Mouse (Mus musculus): ENCODE results near the gene Rin2. TPM values are rescaled to one million over a fixed set of nuclear protein-coding genes. Genes with fewer than 3 reads are reported as not detected.
A peak's percentile ranks its signal among the peaks of the same experiment; 100 is the strongest.

Rin2 gene
- polyA plus RNA-seq, 1 experiment from 2014 or later, result 2.0 TPM

GRCm38 (mm10) chr2:145668135-145668534 is 6.9 kb upstream of the Rin2 start:
- Histone ChIP-seq H3K9me3 (replicated peaks) (no peaks in the 10 kb centered on the region), H3K9ac (no peak overlapping the region), H3K4me1 (replicated peaks) (no peaks in the 10 kb centered on the region), H3K36me3 (replicated peaks) (no peaks in the 10 kb centered on the region), H3K27ac (replicated peaks) (no peak overlapping the region), H3K4me2 (no peak overlapping the region), H3K4me3 (replicated peaks) (no peak overlapping the region), H3K27me3 (no peaks in the 10 kb centered on the region)
- ATAC-seq (ENCODE audit: insufficient read depth), result no peak
- 53% methylated on average over 4 of the region's 4 CpGs for WGBS (ENCODE audit: insufficient replicate concordance)

GRCm38 (mm10) chr2:145670131-145670530 is 4.9 kb upstream of the Rin2 start:
- Histone ChIP-seq H3K4me1 (replicated peaks) (peaks cover 7% of the 10 kb centered on the region; the same call in 1 of the 2 replicates), H3K4me3 (replicated peaks) (no peak overlapping the region), H3K4me2 (no peak overlapping the region), H3K36me3 (replicated peaks) (no peaks in the 10 kb centered on the region), H3K9me3 (replicated peaks) (no peaks in the 10 kb centered on the region), H3K27ac (replicated peaks) (no peak overlapping the region), H3K9ac (no peak overlapping the region), H3K27me3 (peaks cover 8% of the 10 kb centered on the region)
- WGBS (ENCODE audit: insufficient replicate concordance), result 57% methylated on average over 4 of the region's 4 CpGs
- ATAC-seq (ENCODE audit: insufficient read depth), result no peak

- Histone ChIP-seq H3K4me3 (replicated peaks) (peak overlapping the region; percentile 59), H3K27ac (replicated peaks) (0 out of 2 replicates have a peak overlapping the region, but pooled peaks have one; percentile 2), H3K4me1 (replicated peaks) (peaks cover 16% of the 10 kb centered on the region), H3K9me3 (replicated peaks) (no peaks in the 10 kb centered on the region), H3K4me2 (peak overlapping the region; percentile 75), H3K9ac (no peak overlapping the region), H3K36me3 (replicated peaks) (no peaks in the 10 kb centered on the region), H3K27me3 (peaks cover 17% of the 10 kb centered on the region)
- no peak for ATAC-seq (ENCODE audit: insufficient read depth)
- 5% methylated on average over 23 of the region's 23 CpGs for WGBS (ENCODE audit: insufficient replicate concordance)
These were observed 396 bp upstream of the Rin2 start for GRCm38 (mm10) chr2:145674496-145675141.

- Histone ChIP-seq H3K27ac (replicated peaks) (no peak overlapping the region), H3K9ac (no peak overlapping the region), H3K36me3 (replicated peaks) (no peaks in the 10 kb centered on the region), H3K4me3 (replicated peaks) (peak overlapping the region; percentile 59), H3K9me3 (replicated peaks) (no peaks in the 10 kb centered on the region), H3K4me2 (peak overlapping the region; percentile 75), H3K4me1 (replicated peaks) (peaks cover 16% of the 10 kb centered on the region), H3K27me3 (peaks cover 17% of the 10 kb centered on the region)
- peak; percentile 36; the same call in 1 of the 2 replicates for ATAC-seq (ENCODE audit: insufficient read depth)
- WGBS (ENCODE audit: insufficient replicate concordance), result 14% methylated on average over 27 of the region's 27 CpGs
These were observed 935 bp downstream of the Rin2 start for GRCm38 (mm10) chr2:145675756-145676543.

- no peak overlapping the region for H3K4me3 ChIP-seq (replicated peaks)
These were observed 1.5 kb downstream of the Rin2 start for GRCm38 (mm10) chr2:145676544-145676925.

GRCm38 (mm10) chr2:145676936-145677335 is 1.9 kb downstream of the Rin2 start:
- peaks cover 16% of the 10 kb centered on the region for H3K4me1 ChIP-seq (replicated peaks)
- peaks cover 17% of the 10 kb centered on the region for H3K27me3 ChIP-seq
- no peak overlapping the region for H3K27ac ChIP-seq (replicated peaks)
- no peaks in the 10 kb centered on the region for H3K36me3 ChIP-seq (replicated peaks)
- no peak overlapping the region for H3K4me2 ChIP-seq
- 61% methylated on average over 2 of the region's 2 CpGs for WGBS (ENCODE audit: insufficient replicate concordance)
- H3K4me3 ChIP-seq (replicated peaks), result no peak overlapping the region
- no peaks in the 10 kb centered on the region for H3K9me3 ChIP-seq (replicated peaks)
- no peak overlapping the region for H3K9ac ChIP-seq
- no peak for ATAC-seq (ENCODE audit: insufficient read depth)

More at GRCm38 (mm10) chr2:145676544-145676925, 1.5 kb downstream of the Rin2 start:
- Histone ChIP-seq H3K9ac (no peak overlapping the region), H3K4me1 (replicated peaks) (peaks cover 16% of the 10 kb centered on the region), H3K9me3 (replicated peaks) (no peaks in the 10 kb centered on the region), H3K27me3 (peaks cover 17% of the 10 kb centered on the region), H3K4me2 (peak overlapping the region; percentile 75; the same call in 1 of the 2 replicates), H3K36me3 (replicated peaks) (no peaks in the 10 kb centered on the region), H3K27ac (replicated peaks) (no peak overlapping the region)
- 38% methylated on average over 3 of the region's 3 CpGs for WGBS (ENCODE audit: insufficient replicate concordance)
- no peak for ATAC-seq (ENCODE audit: insufficient read depth)

GRCm38 (mm10) chr2:145680141-145680540 is 5.1 kb downstream of the Rin2 start:
- Histone ChIP-seq H3K4me1 (replicated peaks) (peaks cover 13% of the 10 kb centered on the region), H3K27me3 (peaks cover 9% of the 10 kb centered on the region; the same call in 1 of the 2 replicates), H3K9ac (no peak overlapping the region), H3K36me3 (replicated peaks) (no peaks in the 10 kb centered on the region), H3K4me3 (replicated peaks) (no peak overlapping the region), H3K9me3 (replicated peaks) (no peaks in the 10 kb centered on the region), H3K27ac (replicated peaks) (no peak overlapping the region), H3K4me2 (no peak overlapping the region)
- 57% methylated on average over 2 of the region's 2 CpGs for WGBS (ENCODE audit: insufficient replicate concordance)
- no peak for ATAC-seq (ENCODE audit: insufficient read depth)

GRCm38 (mm10) chr2:145680762-145681161 is 5.7 kb downstream of the Rin2 start:
- no peak overlapping the region for H3K4me3 ChIP-seq (replicated peaks)
- no peak overlapping the region for H3K27ac ChIP-seq (replicated peaks)
- ATAC-seq (ENCODE audit: insufficient read depth), result no peak
- WGBS (ENCODE audit: insufficient replicate concordance), result 70% methylated on average over 9 of the region's 9 CpGs
- H3K4me1 ChIP-seq (replicated peaks), result peaks cover 9% of the 10 kb centered on the region
- H3K4me2 ChIP-seq, result no peak overlapping the region
- no peaks in the 10 kb centered on the region for H3K9me3 ChIP-seq (replicated peaks)
- H3K9ac ChIP-seq, result no peak overlapping the region
- H3K27me3 ChIP-seq, result peaks cover 2% of the 10 kb centered on the region; the same call in 1 of the 2 replicates
- no peaks in the 10 kb centered on the region for H3K36me3 ChIP-seq (replicated peaks)

GRCm38 (mm10) chr2:145681626-145682025 is 6.6 kb downstream of the Rin2 start:
- H3K4me3 ChIP-seq (replicated peaks), result no peak overlapping the region
- H3K4me1 ChIP-seq (replicated peaks), result peaks cover 4% of the 10 kb centered on the region; the same call in 1 of the 2 replicates
- H3K4me2 ChIP-seq, result no peak overlapping the region
- H3K36me3 ChIP-seq (replicated peaks), result no peaks in the 10 kb centered on the region
- no peaks in the 10 kb centered on the region for H3K9me3 ChIP-seq (replicated peaks)
- 65% methylated on average over 4 of the region's 4 CpGs for WGBS (ENCODE audit: insufficient replicate concordance)
- no peaks in the 10 kb centered on the region for H3K27me3 ChIP-seq
- no peak overlapping the region for H3K9ac ChIP-seq
- H3K27ac ChIP-seq (replicated peaks), result no peak overlapping the region
- no peak for ATAC-seq (ENCODE audit: insufficient read depth)

- no peaks in the 10 kb centered on the region for H3K27me3 ChIP-seq
- H3K4me3 ChIP-seq (replicated peaks), result no peak overlapping the region
- H3K4me2 ChIP-seq, result no peak overlapping the region
- 43% methylated on average over 3 of the region's 3 CpGs for WGBS (ENCODE audit: insufficient replicate concordance)
- H3K27ac ChIP-seq (replicated peaks), result no peak overlapping the region
- H3K9me3 ChIP-seq (replicated peaks), result no peaks in the 10 kb centered on the region
- peaks cover 4% of the 10 kb centered on the region; the same call in 1 of the 2 replicates for H3K4me1 ChIP-seq (replicated peaks)
- H3K36me3 ChIP-seq (replicated peaks), result no peaks in the 10 kb centered on the region
- no peak for ATAC-seq (ENCODE audit: insufficient read depth)
- H3K9ac ChIP-seq, result no peak overlapping the region
These were observed 7.9 kb downstream of the Rin2 start for GRCm38 (mm10) chr2:145682924-145683323.

GRCm38 (mm10) chr2:145683536-145683935 is 8.5 kb downstream of the Rin2 start:
- Histone ChIP-seq H3K9ac (no peak overlapping the region), H3K4me1 (replicated peaks) (peaks cover 4% of the 10 kb centered on the region; the same call in 1 of the 2 replicates), H3K4me3 (replicated peaks) (no peak overlapping the region), H3K9me3 (replicated peaks) (no peaks in the 10 kb centered on the region), H3K27ac (replicated peaks) (no peak overlapping the region), H3K4me2 (no peak overlapping the region), H3K36me3 (replicated peaks) (no peaks in the 10 kb centered on the region), H3K27me3 (no peaks in the 10 kb centered on the region)
- WGBS (ENCODE audit: insufficient replicate concordance), result 58% methylated on average over 3 of the region's 3 CpGs
- no peak for ATAC-seq (ENCODE audit: insufficient read depth)
